Mouse (Mus musculus) hindbrain, embryonic 11.5 days (tissue): ENCODE measurements around the gene Zic2. TPM values are rescaled to one million over a fixed set of nuclear protein-coding genes. Genes with fewer than 3 reads are reported as not detected.

Experiments
- ATAC-seq: fragments of 200-750 bp; cut with Nextera tagmentation; 2 replicates; pipeline ENCODE4 v1.8.0; 2017; ENCODE audit warnings: mild to moderate bottlenecking, moderate TSS enrichment, moderate library complexity; ENCODE audit not compliant: low FRiP score
- DNase-seq: peaks from one replicate; pipeline ENCODE4 v3.0.0-alpha.2; 2015; ENCODE audit warnings: low spot score
- H3K27ac ChIP-seq: fragments of 300-500 bp; sonication (generic); 2 replicates; pipeline ENCODE4 v1.5.1; 2014; ENCODE audit warnings: mild to moderate bottlenecking, low read depth, low read length
- H3K27me3 ChIP-seq: fragments of 300-500 bp; sonication (generic); 2 replicates; pipeline ENCODE4 v1.6.1; 2014; ENCODE audit warnings: mild to moderate bottlenecking, low read length, moderate library complexity, mixed read lengths; ENCODE audit not compliant: control insufficient read depth, insufficient read depth
- H3K36me3 ChIP-seq: fragments of 300-500 bp; sonication (generic); 2 replicates; pipeline ENCODE4 v1.6.1; 2014; ENCODE audit warnings: mild to moderate bottlenecking, low read length, moderate library complexity, mixed read lengths; ENCODE audit not compliant: control insufficient read depth, insufficient read depth
- H3K4me1 ChIP-seq: fragments of 300-500 bp; sonication (generic); replicated peaks from 2 replicates; pipeline ENCODE4 v1.6.1; 2014; ENCODE audit warnings: low read length, mixed read lengths; ENCODE audit not compliant: control insufficient read depth, insufficient read depth
- H3K4me2 ChIP-seq: fragments of 300-500 bp; sonication (generic); replicated peaks from 2 replicates; pipeline ENCODE4 v1.6.1; 2014; ENCODE audit warnings: mild to moderate bottlenecking, low read depth, low read length
- H3K4me3 ChIP-seq: fragments of 300-500 bp; sonication (generic); 2 replicates; pipeline ENCODE4 v1.5.1; 2014; ENCODE audit warnings: low read depth, low read length
- H3K9ac ChIP-seq: fragments of 300-500 bp; sonication (generic); 2 replicates; pipeline ENCODE4 v1.6.1; 2014; ENCODE audit warnings: low read depth, low read length
- H3K9me3 ChIP-seq: fragments of 300-500 bp; sonication (generic); 2 replicates; pipeline ENCODE4 v1.6.1; 2016; ENCODE audit warnings: low read length; ENCODE audit not compliant: control insufficient read depth
- WGBS: fragments of 180-500 bp; shearing (Covaris S2); extraction: QIAGEN DNeasy Blood & Tissue Kit; methylation state at CpG from one replicate; pipeline ENCODE4 v1.1.7; 2014; 5-methylcytosine and 5-hydroxymethylcytosine counted together
- polyA plus RNA-seq: library from polyadenylated mRNA; unstranded; fragments of >200 nt; fragmentation: Nextera tagmentation; extraction: Ambion mirVana; gene quantifications from 2 replicates; pipeline ENCODE4 v1.2.1, GENCODE M21; 2014

The Zic2 gene
- polyA plus RNA-seq, 1 experiment from 2014 or later = 11.2 TPM

GRCm38 (mm10) chr14:122483556-122484421 is 8.6 kb downstream of the Zic2 start:
- Histone ChIP-seq H3K9me3 (no peaks in the 10 kb centered on the region), H3K27ac (no peak overlapping the region), H3K4me2 (peak overlapping the region; percentile 18), H3K4me1 (peaks cover 2% of the 10 kb centered on the region; the same call in 1 of the 2 replicates), H3K9ac (no peak overlapping the region), H3K36me3 (no peaks in the 10 kb centered on the region), H3K4me3 (no peak overlapping the region), H3K27me3 (peaks cover 52% of the 10 kb centered on the region)
- 4% methylated on average over 18 of the region's 18 CpGs for WGBS
- no peak; the same call in 1 of the 2 replicates for ATAC-seq
- peak; percentile 49 for DNase-seq

GRCm38 (mm10) chr14:122484458-122484843 is 9.2 kb downstream of the Zic2 start:
- peaks cover 52% of the 10 kb centered on the region for H3K27me3 ChIP-seq
- no peak for DNase-seq
- H3K9me3 ChIP-seq = no peaks in the 10 kb centered on the region
- H3K9ac ChIP-seq = no peak overlapping the region
- H3K4me3 ChIP-seq = no peak overlapping the region
- H3K36me3 ChIP-seq = no peaks in the 10 kb centered on the region
- H3K27ac ChIP-seq = 0 out of 2 replicates have a peak overlapping the region, but pooled peaks have one; percentile 20
- peaks cover 2% of the 10 kb centered on the region; the same call in 1 of the 2 replicates for H3K4me1 ChIP-seq
- no peak for ATAC-seq
- H3K4me2 ChIP-seq = peak overlapping the region; percentile 48; the same call in 1 of the 2 replicates
- WGBS = 11% methylated on average over 4 of the region's 4 CpGs

DNA sequence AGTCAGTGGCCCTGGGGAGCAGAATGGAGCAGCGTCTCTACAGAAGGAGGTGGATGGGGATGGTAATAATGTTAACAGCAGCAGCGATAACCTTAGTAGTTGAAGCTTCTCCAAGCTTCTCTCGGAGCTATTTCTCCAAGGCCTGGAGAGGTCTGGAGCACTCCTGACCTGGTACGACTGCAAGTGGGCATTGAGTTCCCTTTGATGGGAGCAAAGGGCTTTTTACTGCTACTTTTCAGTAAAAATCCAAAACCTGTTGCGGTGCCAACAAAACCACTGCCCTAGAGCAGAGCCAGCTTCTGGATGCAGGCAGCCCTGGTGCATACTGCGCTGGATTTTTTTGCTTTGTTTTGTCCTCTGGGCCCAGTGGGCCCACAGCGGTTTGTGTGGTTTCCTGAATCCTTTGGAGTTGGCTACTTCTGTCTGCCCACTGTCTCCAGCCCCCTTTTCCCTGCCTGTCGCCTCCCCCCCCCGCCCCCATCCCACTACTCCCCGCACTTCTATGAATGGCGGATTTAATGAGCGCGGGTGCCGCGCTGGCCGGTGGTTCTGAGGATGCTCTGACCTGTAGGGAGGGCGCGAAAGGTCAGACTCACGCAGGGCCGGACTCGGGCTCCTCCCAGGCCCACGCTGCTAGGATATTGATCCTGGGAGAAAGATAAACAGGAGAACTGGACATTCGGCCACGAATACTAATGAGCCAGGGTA is 9.8 kb downstream of the Zic2 start:
- under 1% methylated on average over 24 of the region's 24 CpGs for WGBS
- H3K27ac ChIP-seq = peak overlapping the region; percentile 20
- ATAC-seq (no peak), DNase-seq (peak; percentile 56)
- H3K27me3 ChIP-seq = peaks cover 52% of the 10 kb centered on the region
- peaks cover 2% of the 10 kb centered on the region; the same call in 1 of the 2 replicates for H3K4me1 ChIP-seq
- H3K4me3 ChIP-seq = peak overlapping the region; percentile 14; the same call in 1 of the 2 replicates
- H3K9ac ChIP-seq = peak overlapping the region; percentile 24; the same call in 1 of the 2 replicates
- no peaks in the 10 kb centered on the region for H3K9me3 ChIP-seq
- H3K4me2 ChIP-seq = peak overlapping the region; percentile 48
- H3K36me3 ChIP-seq = no peaks in the 10 kb centered on the region

DNA sequence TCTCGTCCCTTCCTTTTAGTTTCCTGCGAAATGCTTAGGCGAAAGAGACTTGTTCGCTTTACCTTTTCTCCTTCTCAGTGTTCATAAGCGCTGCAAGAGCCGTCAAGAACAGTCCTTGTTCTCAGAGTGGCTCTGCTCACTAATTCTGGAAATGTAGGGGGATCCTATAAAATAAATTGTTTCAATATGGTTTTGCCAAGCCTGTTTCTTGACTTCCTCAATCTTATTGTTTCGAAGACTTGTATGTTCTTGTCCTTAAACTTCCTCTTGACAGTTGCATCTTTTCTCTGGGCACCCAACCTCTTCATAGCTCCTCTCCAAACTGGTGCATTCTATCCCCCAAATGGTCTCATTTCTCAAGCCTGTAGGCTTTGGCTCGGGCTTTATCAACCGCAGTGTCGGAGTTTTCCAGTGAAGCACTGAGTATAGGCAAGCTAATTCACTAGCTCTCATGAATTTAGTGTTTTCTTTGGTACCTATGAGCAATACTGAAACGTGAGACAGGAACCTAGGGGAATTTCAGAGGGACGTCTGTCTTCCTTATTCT is 10.5 kb downstream of the Zic2 start:
- Histone ChIP-seq H3K4me3 (peak overlapping the region; percentile 14; the same call in 1 of the 2 replicates), H3K4me1 (peaks cover 2% of the 10 kb centered on the region; the same call in 1 of the 2 replicates), H3K9ac (peak overlapping the region; percentile 24; the same call in 1 of the 2 replicates), H3K9me3 (no peaks in the 10 kb centered on the region), H3K36me3 (no peaks in the 10 kb centered on the region), H3K27ac (peak overlapping the region; percentile 20; the same call in 1 of the 2 replicates), H3K4me2 (peak overlapping the region; percentile 48), H3K27me3 (peaks cover 54% of the 10 kb centered on the region)
- 1% methylated on average over 12 of the region's 12 CpGs for WGBS
- peak; percentile 63 for DNase-seq
- ATAC-seq = no peak

- WGBS = 21% methylated on average over 1 of the region's 1 CpGs
- DNase-seq (peak; percentile 30), ATAC-seq (no peak)
- no peak overlapping the region for H3K4me3 ChIP-seq
- H3K4me1 ChIP-seq = peaks cover 2% of the 10 kb centered on the region; the same call in 1 of the 2 replicates
- H3K36me3 ChIP-seq = no peaks in the 10 kb centered on the region
- H3K27me3 ChIP-seq = peaks cover 57% of the 10 kb centered on the region
- H3K27ac ChIP-seq = no peak overlapping the region
- no peak overlapping the region for H3K9ac ChIP-seq
- H3K9me3 ChIP-seq = no peaks in the 10 kb centered on the region
- H3K4me2 ChIP-seq = no peak overlapping the region
Observed at GRCm38 (mm10) chr14:122486611-122487010, 11.4 kb downstream of the Zic2 start.

DNA sequence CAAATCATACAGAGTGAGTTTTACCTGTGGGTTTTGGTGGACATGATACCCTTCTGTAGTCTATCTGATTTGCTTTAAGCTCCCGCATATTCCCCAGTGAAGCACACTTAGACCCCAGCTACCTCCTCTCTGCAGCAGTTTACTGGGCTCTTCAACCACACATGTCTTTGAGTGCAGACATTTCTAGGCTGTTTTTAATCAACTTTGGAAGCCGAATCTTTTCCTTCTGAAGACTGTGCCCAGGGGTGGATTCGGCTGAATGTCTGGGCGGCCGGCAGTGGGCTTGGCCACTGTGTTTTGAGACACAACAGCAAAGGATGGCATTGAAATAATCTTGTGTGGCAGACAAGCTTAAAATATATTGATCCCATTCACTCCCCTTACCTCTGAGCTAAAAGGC is 12.1 kb downstream of the Zic2 start:
- 4% methylated on average over 5 of the region's 5 CpGs for WGBS
- peaks cover 55% of the 10 kb centered on the region for H3K27me3 ChIP-seq
- H3K9me3 ChIP-seq = no peaks in the 10 kb centered on the region
- H3K36me3 ChIP-seq = no peaks in the 10 kb centered on the region
- H3K27ac ChIP-seq = no peak overlapping the region
- H3K4me2 ChIP-seq = no peak overlapping the region
- ATAC-seq (no peak), DNase-seq (peak; percentile 52)
- H3K4me3 ChIP-seq = no peak overlapping the region
- H3K4me1 ChIP-seq = peaks cover 2% of the 10 kb centered on the region; the same call in 1 of the 2 replicates
- H3K9ac ChIP-seq = no peak overlapping the region

- 2% methylated on average over 5 of the region's 5 CpGs for WGBS
- Histone ChIP-seq H3K4me1 (peaks cover 2% of the 10 kb centered on the region; the same call in 1 of the 2 replicates), H3K36me3 (no peaks in the 10 kb centered on the region), H3K4me2 (no peak overlapping the region), H3K27ac (no peak overlapping the region), H3K27me3 (peaks cover 44% of the 10 kb centered on the region), H3K4me3 (no peak overlapping the region), H3K9ac (no peak overlapping the region), H3K9me3 (no peaks in the 10 kb centered on the region)
- peak; percentile 52 for DNase-seq
- no peak for ATAC-seq
Observed at GRCm38 (mm10) chr14:122489041-122489440, 13.8 kb downstream of the Zic2 start.

- DNase-seq (peak; percentile 57), ATAC-seq (peak; percentile 20; the same call in 1 of the 2 replicates)
- Histone ChIP-seq H3K4me1 (no peaks in the 10 kb centered on the region), H3K4me2 (peak overlapping the region; percentile 42), H3K9me3 (no peaks in the 10 kb centered on the region), H3K36me3 (no peaks in the 10 kb centered on the region), H3K27ac (no peak overlapping the region), H3K27me3 (peaks cover 36% of the 10 kb centered on the region), H3K9ac (no peak overlapping the region), H3K4me3 (peak overlapping the region; percentile 25)
- 2% methylated on average over 12 of the region's 12 CpGs for WGBS
Observed at GRCm38 (mm10) chr14:122489686-122490414, 14.6 kb downstream of the Zic2 start.
